In the genomic region with DNA sequence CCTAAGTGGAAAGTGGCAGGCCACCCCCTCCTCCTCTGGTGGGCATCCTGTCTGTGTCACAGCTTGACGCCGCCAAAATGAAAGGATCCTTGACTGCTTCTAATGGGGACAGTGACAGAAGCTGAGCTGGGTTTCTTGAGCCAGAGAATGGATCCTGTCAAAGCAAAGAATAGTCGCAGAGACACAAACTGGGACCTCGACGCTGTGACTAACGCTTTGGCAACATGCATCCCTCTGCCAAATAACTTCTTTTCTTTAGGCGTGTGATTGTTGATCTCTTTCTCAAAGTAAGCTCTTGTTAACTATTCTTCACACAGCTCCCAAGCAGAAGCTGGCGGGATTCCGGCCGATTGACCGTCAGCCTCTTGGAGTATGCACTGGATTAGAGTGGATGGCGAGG, we compare ENCODE assay signal across 17 mouse cellular contexts. TPM values are rescaled to one million over a fixed set of nuclear protein-coding genes. Genes with fewer than 3 reads are reported as not detected.
DNase-seq lines count a peak whose midpoint lies in the region; ATAC-seq lines count a peak whose summit lies in the region.
"Had no signal": no experiment of that assay in that cellular context is flagged by ENCODE, and none has a peak within 500 bp of the region (broad histone marks: within the 10 kb centered on the region; RNA-seq: fewer than 3 reads in every experiment).

No protein-coding gene starts in this region.

- 0 out of 2 replicates have a peak overlapping the region, but pooled peaks have one; percentile 44 for H3K27ac ChIP-seq in midbrain, embryonic 13.5 days
- no peak overlapping the region for H3K27ac ChIP-seq in midbrain, embryonic 16.5 days (ENCODE audit: low read length)
- H3K27ac ChIP-seq in hindbrain, embryonic 11.5 days (ENCODE audit: low read depth, low read length), result no peak overlapping the region
- peak overlapping the region; percentile 15; the same call in 1 of the 2 replicates for H3K27ac ChIP-seq in neural tube, embryonic 15.5 days (replicated peaks)
- H3K27ac ChIP-seq: embryonic facial prominence, embryonic 15.5 days; heart, embryonic 15.5 days; limb, embryonic 13.5 days; stomach, postnatal 0 days had no signal

- DNase-seq in cerebellum, adult 18-20 months, result peak; percentile 35 to 41
- DNase-seq in hindbrain, embryonic 11.5 days (ENCODE audit: low spot score), result peak; percentile 39
- DNase-seq in kidney, postnatal 25 days, result no peak
- no peak for DNase-seq in urinary bladder, adult 2 months (ENCODE audit: low spot score)
- DNase-seq: kidney, adult 8-10 months; kidney, postnatal 4 days; lung, postnatal 14 days; right cerebral cortex, adult 18-20 months; thymus, postnatal 14 days had no signal

- no peak overlapping the region for H3K4me3 ChIP-seq in midbrain, embryonic 13.5 days (replicated peaks)
- H3K4me3 ChIP-seq in midbrain, embryonic 16.5 days (ENCODE audit: low read depth, low read length), result no peak overlapping the region
- no peak overlapping the region for H3K4me3 ChIP-seq in hindbrain, embryonic 11.5 days (ENCODE audit: low read depth, low read length)
- H3K4me3 ChIP-seq in neural tube, embryonic 15.5 days (replicated peaks), result no peak overlapping the region
- H3K4me3 ChIP-seq: embryonic facial prominence, embryonic 15.5 days; heart, embryonic 15.5 days; limb, embryonic 13.5 days had no signal

- H3K9ac ChIP-seq in midbrain, embryonic 13.5 days (replicated peaks), result no peak overlapping the region
- no peak overlapping the region for H3K9ac ChIP-seq in midbrain, embryonic 16.5 days (ENCODE audit: low read depth, low read length)
- no peak overlapping the region for H3K9ac ChIP-seq in hindbrain, embryonic 11.5 days (ENCODE audit: low read depth, low read length)
- H3K9ac ChIP-seq in neural tube, embryonic 15.5 days (replicated peaks), result no peak overlapping the region
- H3K9ac ChIP-seq: embryonic facial prominence, embryonic 15.5 days; heart, embryonic 15.5 days; limb, embryonic 13.5 days had no signal

- no peaks in the 10 kb centered on the region for H3K27me3 ChIP-seq in midbrain, embryonic 13.5 days
- no peaks in the 10 kb centered on the region for H3K27me3 ChIP-seq in midbrain, embryonic 16.5 days (ENCODE audit: control insufficient read depth, insufficient read depth, low read depth, low read length)
- H3K27me3 ChIP-seq in hindbrain, embryonic 11.5 days (ENCODE audit: control insufficient read depth, insufficient read depth, low read length), result no peaks in the 10 kb centered on the region
- no peaks in the 10 kb centered on the region for H3K27me3 ChIP-seq in neural tube, embryonic 15.5 days (replicated peaks)
- H3K27me3 ChIP-seq: embryonic facial prominence, embryonic 15.5 days; heart, embryonic 15.5 days; limb, embryonic 13.5 days had no signal

- H3K36me3 ChIP-seq in midbrain, embryonic 13.5 days, result peaks cover 23% of the 10 kb centered on the region
- peaks cover 9% of the 10 kb centered on the region for H3K36me3 ChIP-seq in midbrain, embryonic 16.5 days (ENCODE audit: control insufficient read depth, insufficient read depth, low read length)
- no peaks in the 10 kb centered on the region for H3K36me3 ChIP-seq in hindbrain, embryonic 11.5 days (ENCODE audit: control insufficient read depth, insufficient read depth, low read length)
- peaks cover 17% of the 10 kb centered on the region; the same call in 1 of the 2 replicates for H3K36me3 ChIP-seq in neural tube, embryonic 15.5 days

- no peak overlapping the region for H3K4me2 ChIP-seq in midbrain, embryonic 13.5 days (replicated peaks)
- no peak overlapping the region for H3K4me2 ChIP-seq in midbrain, embryonic 16.5 days (ENCODE audit: low read length)
- H3K4me2 ChIP-seq in hindbrain, embryonic 11.5 days (replicated peaks; ENCODE audit: low read depth, low read length), result no peak overlapping the region
- no peak overlapping the region for H3K4me2 ChIP-seq in neural tube, embryonic 15.5 days
- H3K4me2 ChIP-seq: embryonic facial prominence, embryonic 15.5 days; heart, embryonic 15.5 days; limb, embryonic 13.5 days had no signal

- H3K9me3 ChIP-seq in midbrain, embryonic 13.5 days, result no peaks in the 10 kb centered on the region
- H3K9me3 ChIP-seq in midbrain, embryonic 16.5 days (replicated peaks; ENCODE audit: control insufficient read depth, low read length, poor library complexity, severe bottlenecking), result no peaks in the 10 kb centered on the region
- H3K9me3 ChIP-seq in hindbrain, embryonic 11.5 days (ENCODE audit: control insufficient read depth, low read length), result no peaks in the 10 kb centered on the region
- no peaks in the 10 kb centered on the region for H3K9me3 ChIP-seq in neural tube, embryonic 15.5 days (replicated peaks)
- H3K9me3 ChIP-seq: embryonic facial prominence, embryonic 15.5 days; heart, embryonic 15.5 days; limb, embryonic 13.5 days had no signal

- WGBS in midbrain, embryonic 13.5 days, result 47% methylated on average over 12 of the region's 12 CpGs
- 43% methylated on average over 12 of the region's 12 CpGs for WGBS in midbrain, embryonic 16.5 days
- WGBS in hindbrain, embryonic 11.5 days, result 45% methylated on average over 12 of the region's 12 CpGs
- 44% methylated on average over 12 of the region's 12 CpGs for WGBS in neural tube, embryonic 15.5 days

- no peak for ATAC-seq in cerebellum, adult (ENCODE audit: insufficient number of reproducible peaks, low FRiP score, low TSS enrichment)
- no peak for ATAC-seq in midbrain, embryonic 13.5 days
- ATAC-seq in midbrain, embryonic 16.5 days, result no peak
- no peak for ATAC-seq in hindbrain, embryonic 11.5 days (ENCODE audit: low FRiP score)
- no peak for ATAC-seq in neural tube, embryonic 15.5 days (ENCODE audit: low FRiP score)

- peaks cover 30% of the 10 kb centered on the region for H3K4me1 ChIP-seq in midbrain, embryonic 13.5 days (replicated peaks)
- H3K4me1 ChIP-seq in midbrain, embryonic 16.5 days (ENCODE audit: control insufficient read depth, insufficient read depth, low read length), result peaks cover 8% of the 10 kb centered on the region
- H3K4me1 ChIP-seq in hindbrain, embryonic 11.5 days (replicated peaks; ENCODE audit: control insufficient read depth, insufficient read depth, low read length), result peaks cover 4% of the 10 kb centered on the region; the same call in 1 of the 2 replicates
- H3K4me1 ChIP-seq in neural tube, embryonic 15.5 days, result peaks cover 41% of the 10 kb centered on the region

RNA-seq across cellular contexts. Expression of gene Wipf2, which starts 3.9 kb away (rescaled TPM):
- 4.9 and 5.2 TPM in 2 replicates for polyA plus RNA-seq in midbrain, embryonic 13.5 days (2015; fragmentation: Nextera tagmentation; extraction: Ambion mirVana)
- 4.5 and 4.7 TPM in 2 replicates for polyA plus RNA-seq in midbrain, embryonic 16.5 days (2015; fragmentation: Nextera tagmentation; extraction: Ambion mirVana)
- polyA plus RNA-seq in hindbrain, embryonic 11.5 days (2014; fragmentation: Nextera tagmentation; extraction: Ambion mirVana), result 5.1 and 5.4 TPM in 2 replicates
- polyA plus RNA-seq in neural tube, embryonic 15.5 days (2015; fragmentation: Nextera tagmentation; extraction: Ambion mirVana), result 3.9 and 4.8 TPM in 2 replicates
- polyA plus RNA-seq in urinary bladder, adult 2 months (2012; rRNA removed), result 19.2 and 26.0 TPM in 2 replicates

RNA-seq across cellular contexts. Expression of gene Rapgefl1, which starts 30.7 kb away (rescaled TPM):
- polyA plus RNA-seq in midbrain, embryonic 13.5 days (2015; fragmentation: Nextera tagmentation; extraction: Ambion mirVana), result 4.7 and 5.8 TPM in 2 replicates
- 9.6 and 10.6 TPM in 2 replicates for polyA plus RNA-seq in midbrain, embryonic 16.5 days (2015; fragmentation: Nextera tagmentation; extraction: Ambion mirVana)
- 2.0 and 2.2 TPM in 2 replicates for polyA plus RNA-seq in hindbrain, embryonic 11.5 days (2014; fragmentation: Nextera tagmentation; extraction: Ambion mirVana)
- polyA plus RNA-seq in neural tube, embryonic 15.5 days (2015; fragmentation: Nextera tagmentation; extraction: Ambion mirVana), result 12.5 and 13.7 TPM in 2 replicates
- polyA plus RNA-seq in urinary bladder, adult 2 months (2012; rRNA removed), result 56.6 and 66.4 TPM in 2 replicates

RNA-seq across cellular contexts. Expression of gene Cdc6, which starts 40.3 kb away (rescaled TPM):
- 10.6 and 11.3 TPM in 2 replicates for polyA plus RNA-seq in midbrain, embryonic 13.5 days (2015; fragmentation: Nextera tagmentation; extraction: Ambion mirVana)
- 2.4 TPM in 2 replicates for polyA plus RNA-seq in midbrain, embryonic 16.5 days (2015; fragmentation: Nextera tagmentation; extraction: Ambion mirVana)
- 33.1 and 39.0 TPM in 2 replicates for polyA plus RNA-seq in hindbrain, embryonic 11.5 days (2014; fragmentation: Nextera tagmentation; extraction: Ambion mirVana)
- 3.8 and 12.0 TPM in 2 replicates for polyA plus RNA-seq in neural tube, embryonic 15.5 days (2015; fragmentation: Nextera tagmentation; extraction: Ambion mirVana)
- polyA plus RNA-seq in urinary bladder, adult 2 months (2012; rRNA removed), result 2.7 and 3.8 TPM in 2 replicates

Comparison
In these comparisons a context has a peak if more than half of its experiments do, and no peak if none do; other contexts are left out.
1. H3K27ac ChIP-seq: peak in midbrain, embryonic 13.5 days (single experiment) and neural tube, embryonic 15.5 days (single experiment); none in midbrain, embryonic 16.5 days (single experiment) and hindbrain, embryonic 11.5 days (single experiment).
2. DNase-seq: peak in cerebellum, adult 18-20 months (2 of 2) and hindbrain, embryonic 11.5 days (single experiment); none in kidney, postnatal 25 days (0 of 2) and urinary bladder, adult 2 months (single experiment).